Mouse (Mus musculus) stomach, embryonic 14.5 days (tissue): ENCODE data around the gene Gpatch8. TPM values are rescaled to one million over a fixed set of nuclear protein-coding genes. Genes with fewer than 3 reads are reported as not detected.

ENCODE experiments used
- ATAC-seq: fragments of 200-750 bp; cut with Nextera tagmentation; 2 replicates; pipeline ENCODE4 v1.8.0; 2017; ENCODE audit warnings: low read depth, moderate TSS enrichment; ENCODE audit not compliant: insufficient number of reproducible peaks, insufficient read depth, low FRiP score
- H3K27ac ChIP-seq: fragments of 300-500 bp; sonication (generic); 2 replicates; pipeline ENCODE4 v1.5.1; 2014; ENCODE audit warnings: mild to moderate bottlenecking, low read length, moderate library complexity, mixed read lengths
- H3K27me3 ChIP-seq: fragments of 300-500 bp; sonication (generic); 2 replicates; pipeline ENCODE4 v1.6.1; 2014; ENCODE audit warnings: low read length, control low read depth, mixed read lengths; ENCODE audit not compliant: control insufficient read depth, insufficient read depth
- H3K36me3 ChIP-seq: fragments of 300-500 bp; sonication (generic); 2 replicates; pipeline ENCODE4 v1.6.1; 2014; ENCODE audit warnings: mild to moderate bottlenecking, control low read depth, low read length, moderate library complexity, mixed read lengths; ENCODE audit not compliant: control insufficient read depth, insufficient read depth
- H3K4me1 ChIP-seq: fragments of 300-500 bp; sonication (generic); 2 replicates; pipeline ENCODE4 v1.6.1; 2014; ENCODE audit warnings: low read length, control low read depth, mixed read lengths; ENCODE audit not compliant: control insufficient read depth, insufficient read depth
- H3K4me2 ChIP-seq: fragments of 300-500 bp; sonication (generic); replicated peaks from 2 replicates; pipeline ENCODE4 v1.6.1; 2014; ENCODE audit warnings: low read depth, low read length, control low read depth
- H3K4me3 ChIP-seq: fragments of 300-500 bp; sonication (generic); 2 replicates; pipeline ENCODE4 v1.5.1; 2014; ENCODE audit warnings: low read depth, low read length, control low read depth
- H3K9ac ChIP-seq: fragments of 300-500 bp; sonication (generic); replicated peaks from 2 replicates; pipeline ENCODE4 v1.6.1; 2014; ENCODE audit warnings: low read depth, mild to moderate bottlenecking, control low read depth, low read length, moderate library complexity, mixed read lengths
- H3K9me3 ChIP-seq: fragments of 300-500 bp; sonication (generic); 2 replicates; pipeline ENCODE4 v1.6.1; 2016; ENCODE audit warnings: low read depth, low read length, control low read depth; ENCODE audit not compliant: control insufficient read depth
- WGBS: fragments of 180-500 bp; shearing (Covaris S2); extraction: QIAGEN DNeasy Blood & Tissue Kit; methylation state at CpG from one replicate; pipeline ENCODE4 v1.1.7; 2014; 5-methylcytosine and 5-hydroxymethylcytosine counted together
- polyA plus RNA-seq: library from polyadenylated mRNA; unstranded; fragments of >200 nt; fragmentation: Nextera tagmentation; extraction: Ambion mirVana; gene quantifications from 2 replicates; pipeline ENCODE4 v1.2.1, GENCODE M21; 2014

Gpatch8 gene
- polyA plus RNA-seq = 55.4 and 64.7 TPM in 2 replicates

DNA sequence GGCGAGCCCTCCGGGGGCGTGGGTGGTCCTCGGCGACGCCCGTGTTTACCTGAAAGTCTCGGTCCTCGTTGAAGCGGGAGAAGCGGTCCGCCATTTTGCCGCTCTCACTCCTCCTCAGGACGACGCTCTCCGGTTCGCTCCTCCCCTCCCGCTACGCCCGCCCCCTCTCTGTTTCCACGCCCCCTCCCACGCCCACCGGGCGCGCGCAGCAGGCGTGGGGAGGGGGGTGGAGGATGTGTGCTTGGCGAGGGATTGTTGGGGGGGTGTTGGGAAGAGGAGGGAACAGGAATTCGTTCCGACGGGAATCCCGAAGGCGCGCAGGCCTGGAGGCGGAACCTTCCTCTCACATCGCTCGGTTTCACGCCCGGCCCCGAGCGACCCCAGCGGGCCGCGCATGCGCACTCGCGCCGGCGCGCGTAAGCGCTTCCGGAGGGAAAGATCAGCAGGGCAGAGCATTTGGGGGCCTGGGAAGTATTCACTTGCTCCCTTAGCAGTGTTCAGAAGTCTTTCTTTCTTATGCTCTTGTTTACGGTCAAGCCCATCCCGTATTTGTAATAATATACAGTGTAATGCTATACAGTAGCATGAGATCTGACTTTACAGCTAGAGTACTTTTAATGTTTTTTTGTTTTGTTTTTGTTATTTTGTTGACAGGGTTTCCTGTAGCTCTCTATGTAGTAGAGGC lies at the start of gene Gpatch8:
Gene Gpatch8, minus strand, starts transcription at position 362 of the 685 bp plus-strand sequence.
- Histone ChIP-seq H3K9ac (peak within 1 kb of the TSS; percentile 98), H3K4me1 (peaks cover 13% of the 10 kb centered on the region), H3K9me3 (no peaks in the 10 kb centered on the region), H3K36me3 (no peaks in the 10 kb centered on the region), H3K4me2 (peak within 1 kb of the TSS; percentile 54), H3K4me3 (peak within 1 kb of the TSS; percentile 100), H3K27ac (peak within 1 kb of the TSS; percentile 94), H3K27me3 (no peaks in the 10 kb centered on the region)
- ATAC-seq = peak; percentile 99
- 0% methylated on average over 44 of the region's 55 CpGs for WGBS

- H3K27ac ChIP-seq = peak overlapping the region; percentile 95
- H3K4me1 ChIP-seq = peaks cover 22% of the 10 kb centered on the region
- H3K4me3 ChIP-seq = peak overlapping the region; percentile 90
These were observed 48.8 kb upstream of the Gpatch8 start for GRCm38 (mm10) chr11:102604777-102605552.

DNA sequence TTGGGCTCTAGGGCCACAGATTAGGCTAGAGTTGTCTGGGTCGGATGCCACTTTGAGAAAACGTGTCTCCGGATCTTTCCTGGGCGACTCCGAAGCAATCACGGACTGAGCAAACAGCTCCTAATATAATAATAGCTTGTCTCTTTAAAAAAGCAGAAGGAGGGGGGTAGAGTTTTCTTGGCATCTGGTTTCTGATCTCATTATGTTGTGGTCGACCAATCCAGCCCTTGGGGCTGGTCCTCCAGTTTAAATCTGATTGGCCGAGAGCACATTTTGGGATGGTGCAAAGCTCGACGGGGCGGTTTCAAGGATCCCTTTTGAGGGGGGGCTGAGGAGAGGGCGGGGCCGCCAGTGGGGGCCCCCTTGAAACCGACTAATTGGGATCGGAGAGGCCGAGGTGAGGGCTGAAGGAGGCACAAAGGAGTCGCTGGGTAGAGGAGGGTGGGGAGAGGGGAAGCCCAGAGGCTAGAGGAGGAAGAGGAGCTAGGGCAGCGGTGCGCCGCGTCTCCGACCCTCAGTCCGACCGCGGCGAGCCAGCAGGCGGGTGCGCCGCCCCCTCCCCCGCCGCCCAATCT lies 47.9 kb upstream of the Gpatch8 start, which contains the start of gene Fzd2:
Gene Fzd2, plus strand, starts transcription at position 387 of the 575 bp plus-strand sequence.
- peak within 1 kb of the TSS; percentile 97 for H3K9ac ChIP-seq
- H3K27ac ChIP-seq = peak within 1 kb of the TSS; percentile 95
- no peaks in the 10 kb centered on the region; the same call in 1 of the 2 replicates for H3K36me3 ChIP-seq
- peak within 1 kb of the TSS; percentile 88 for H3K4me2 ChIP-seq
- peak within 1 kb of the TSS; percentile 90 for H3K4me3 ChIP-seq
- no peaks in the 10 kb centered on the region for H3K27me3 ChIP-seq
- H3K4me1 ChIP-seq = peaks cover 14% of the 10 kb centered on the region
- H3K9me3 ChIP-seq = no peaks in the 10 kb centered on the region
- WGBS = under 1% methylated on average over 30 of the region's 31 CpGs
- peak; percentile 94 for ATAC-seq

More at GRCm38 (mm10) chr11:102604777-102605552, 48.8 kb upstream of the Gpatch8 start:
- H3K36me3 ChIP-seq = no peaks in the 10 kb centered on the region; the same call in 1 of the 2 replicates
- peak overlapping the region; percentile 88 for H3K4me2 ChIP-seq
- WGBS = under 1% methylated on average over 73 of the region's 74 CpGs
- no peaks in the 10 kb centered on the region for H3K9me3 ChIP-seq
- no peak for ATAC-seq
- H3K27me3 ChIP-seq = no peaks in the 10 kb centered on the region
- peak overlapping the region; percentile 97 for H3K9ac ChIP-seq

GRCm38 (mm10) chr11:102603496-102603850 lies 47.3 kb upstream of the Gpatch8 start:
- peak; percentile 42; the same call in 1 of the 2 replicates for ATAC-seq
- no peaks in the 10 kb centered on the region for H3K27me3 ChIP-seq
- H3K9me3 ChIP-seq = no peaks in the 10 kb centered on the region
- H3K36me3 ChIP-seq = no peaks in the 10 kb centered on the region; the same call in 1 of the 2 replicates
- H3K4me1 ChIP-seq = peaks cover 8% of the 10 kb centered on the region
- WGBS = 0% methylated on average over 10 of the region's 10 CpGs
- H3K4me2 ChIP-seq = peak overlapping the region; percentile 64
- peak overlapping the region; percentile 39 for H3K9ac ChIP-seq
- peak overlapping the region; percentile 90 for H3K4me3 ChIP-seq
- H3K27ac ChIP-seq = peak overlapping the region; percentile 95

- ATAC-seq = no peak
- H3K27ac ChIP-seq = peak overlapping the region; percentile 95
- H3K27me3 ChIP-seq = no peaks in the 10 kb centered on the region
- WGBS = 2% methylated on average over 13 of the region's 13 CpGs
- H3K4me2 ChIP-seq = peak overlapping the region; percentile 64
- peak overlapping the region; percentile 39 for H3K9ac ChIP-seq
- H3K9me3 ChIP-seq = no peaks in the 10 kb centered on the region
- peaks cover 3% of the 10 kb centered on the region; the same call in 1 of the 2 replicates for H3K4me1 ChIP-seq
- no peaks in the 10 kb centered on the region for H3K36me3 ChIP-seq
- H3K4me3 ChIP-seq = peak overlapping the region; percentile 90
These were observed 46.8 kb upstream of the Gpatch8 start for GRCm38 (mm10) chr11:102602816-102603495.

- no peaks in the 10 kb centered on the region for H3K9me3 ChIP-seq
- H3K4me3 ChIP-seq = no peak overlapping the region
- no peak overlapping the region for H3K4me2 ChIP-seq
- H3K9ac ChIP-seq = no peak overlapping the region
- no peaks in the 10 kb centered on the region for H3K27me3 ChIP-seq
- H3K4me1 ChIP-seq = peaks cover 15% of the 10 kb centered on the region; the same call in 1 of the 2 replicates
- H3K36me3 ChIP-seq = no peaks in the 10 kb centered on the region
- no peak overlapping the region for H3K27ac ChIP-seq
- 94% methylated on average over 3 of the region's 3 CpGs for WGBS
- no peak for ATAC-seq
These were observed 43.7 kb upstream of the Gpatch8 start for GRCm38 (mm10) chr11:102599912-102600311.

GRCm38 (mm10) chr11:102595341-102595820 lies 39.2 kb upstream of the Gpatch8 start:
- H3K4me2 ChIP-seq = no peak overlapping the region
- no peaks in the 10 kb centered on the region for H3K27me3 ChIP-seq
- 8% methylated on average over 4 of the region's 4 CpGs for WGBS
- peaks cover 17% of the 10 kb centered on the region; the same call in 1 of the 2 replicates for H3K4me1 ChIP-seq
- ATAC-seq = peak; percentile 89
- H3K9ac ChIP-seq = no peak overlapping the region
- H3K9me3 ChIP-seq = no peaks in the 10 kb centered on the region
- no peak overlapping the region for H3K4me3 ChIP-seq
- H3K27ac ChIP-seq = peak overlapping the region; percentile 64
- no peaks in the 10 kb centered on the region for H3K36me3 ChIP-seq
